Mouse (Mus musculus) liver, adult 2 months (tissue): ENCODE results near the gene 9030624G23Rik. TPM values are rescaled to one million over a fixed set of nuclear protein-coding genes. Genes with fewer than 3 reads are reported as not detected.
"Not testable (repeated sequence)": the region's sequence is repeated elsewhere in the genome, so short reads cannot be mapped to it uniquely, and the experiment has no call there.

Experiments
- DNase-seq: peaks from one replicate; pipeline ENCODE4 v3.0.0-alpha.2; 2011; ENCODE audit warnings: low read depth, low spot score; ENCODE audit errors: extremely low read depth
- H3K27ac ChIP-seq: fragments of 200-500 bp; replicated peaks from 2 replicates; pipeline ENCODE4 v1.5.1; 2012; ENCODE audit warnings: low read depth, mild to moderate bottlenecking, control low read depth, inconsistent platforms, low read length; ENCODE audit not compliant: insufficient read depth
- H3K27me3 ChIP-seq: fragments of 200-500 bp; 2 replicates; pipeline ENCODE4 v1.6.1; 2012; ENCODE audit warnings: mild to moderate bottlenecking, moderate library complexity, low read length, inconsistent platforms; ENCODE audit not compliant: control insufficient read depth, insufficient read depth
- H3K36me3 ChIP-seq: fragments of 200-500 bp; 2 replicates; pipeline ENCODE4 v1.6.1; 2012; ENCODE audit warnings: low read length, inconsistent platforms; ENCODE audit not compliant: control insufficient read depth, insufficient read depth
- H3K4me1 ChIP-seq: fragments of 200-500 bp; 2 replicates; pipeline ENCODE4 v1.6.1; 2011; ENCODE audit warnings: low read length; ENCODE audit not compliant: control insufficient read depth, insufficient read depth
- H3K4me3 ChIP-seq: fragments of 200-500 bp; 2 replicates; pipeline ENCODE4 v1.5.1; 2011; ENCODE audit warnings: low read depth, mild to moderate bottlenecking, control low read depth, low read length, moderate library complexity; ENCODE audit not compliant: insufficient read depth
- H3K79me2 ChIP-seq: fragments of 200-500 bp; 2 replicates; pipeline ENCODE4 v1.6.1; 2012; ENCODE audit warnings: inconsistent platforms, mild to moderate bottlenecking, low read length, moderate library complexity; ENCODE audit not compliant: control insufficient read depth, insufficient read depth
- H3K9ac ChIP-seq: fragments of 200-500 bp; 2 replicates; pipeline ENCODE4 v1.6.1; 2012; ENCODE audit warnings: low read depth, mild to moderate bottlenecking, control low read depth, inconsistent platforms, low read length
- WGBS: fragments of 180-500 bp; shearing (Covaris S2); methylation state at CpG from one replicate; pipeline ENCODE4 v1.1.7; 2018; 5-methylcytosine and 5-hydroxymethylcytosine counted together
- polyA plus RNA-seq: library from polyadenylated mRNA; depleted of rRNA; stranded (reverse); fragments of >200 nt; gene quantifications from 2 replicates; pipeline ENCODE4 v1.2.3, GENCODE M21; 2012; rRNA removed
- total RNA-seq: library from RNA; depleted of rRNA; stranded (reverse); fragments of >200 nt; gene quantifications from 2 replicates; pipeline ENCODE4 v1.2.3, GENCODE M21; 2014; rRNA removed

9030624G23Rik gene
- total RNA-seq (under 0.01 TPM in 1 of 2 replicates, not detected in the other), polyA plus RNA-seq (0.06 and 0.09 TPM in 2 replicates)

GRCm38 (mm10) chr12:24097108-24097520, at the start of gene 9030624G23Rik:
TSS of gene 9030624G23Rik (minus strand) at chr12:24097246.
- H3K27ac ChIP-seq, H3K36me3 ChIP-seq, H3K9ac ChIP-seq, DNase-seq, H3K27me3 ChIP-seq, H3K79me2 ChIP-seq, H3K4me1 ChIP-seq, H3K4me3 ChIP-seq: not testable (repeated sequence)
- 4% methylated on average over 39 of the region's 39 CpGs for WGBS

- H3K4me3 ChIP-seq, H3K27ac ChIP-seq, H3K4me1 ChIP-seq, H3K9ac ChIP-seq, DNase-seq, H3K27me3 ChIP-seq, H3K36me3 ChIP-seq, H3K79me2 ChIP-seq: not testable (repeated sequence)
- 90% methylated on average over 2 of the region's 5 CpGs for WGBS
Measured at GRCm38 (mm10) chr12:24083096-24083495, 13.9 kb downstream of the 9030624G23Rik start.
